Mouse (Mus musculus) G1E (cell line): Measurements from ENCODE around the gene Zc3h7a. TPM values are rescaled to one million over a fixed set of nuclear protein-coding genes. Genes with fewer than 3 reads are reported as not detected.
A peak's percentile ranks its signal among the peaks of the same experiment; 100 is the strongest.

Experiments
- ATAC-seq: 2 replicates; pipeline ENCODE4 v1.8.0; 2016; ENCODE audit warnings: mild to moderate bottlenecking; ENCODE audit not compliant: insufficient number of reproducible peaks, poor library complexity, low FRiP score, severe bottlenecking; ENCODE audit errors: extremely low read depth
- DNase-seq: peaks from one replicate; pipeline ENCODE4 v3.0.0; 2012; ENCODE audit warnings: low spot score
- H3K27me3 ChIP-seq: 2 replicates; pipeline ENCODE4 v1.6.1; 2012; ENCODE audit warnings: mild to moderate bottlenecking, low read length, inconsistent platforms; ENCODE audit not compliant: insufficient read depth
- H3K36me3 ChIP-seq: replicated peaks from 2 replicates; pipeline ENCODE3; 2012; ENCODE audit warnings: mild to moderate bottlenecking, inconsistent platforms
- H3K4me1 ChIP-seq: 2 replicates; pipeline ENCODE4 v1.6.1; 2012; ENCODE audit warnings: low read depth, low read length, inconsistent platforms, mixed read lengths; ENCODE audit not compliant: insufficient read depth
- H3K4me3 ChIP-seq: 2 replicates; pipeline ENCODE4 v1.5.1; 2012; ENCODE audit warnings: low read depth, mild to moderate bottlenecking, inconsistent platforms, low read length, moderate library complexity, mixed read lengths
- H3K9me3 ChIP-seq: replicated peaks from 2 replicates; pipeline ENCODE4 v1.6.1; 2012; ENCODE audit warnings: inconsistent platforms
- CTCF ChIP-seq: IDR thresholded peaks from 2 replicates; pipeline ENCODE4 v1.5.1; 2012; ENCODE audit warnings: low read depth, low read length, inconsistent platforms, mixed read lengths
- GATA1 ChIP-seq: IDR thresholded peaks from 2 replicates; pipeline ENCODE4 v1.6.1; 2012; ENCODE audit warnings: borderline replicate concordance, low read length, inconsistent platforms, mixed read lengths
- GATA2 ChIP-seq: IDR thresholded peaks from 2 replicates; pipeline ENCODE4 v1.6.1; 2012; ENCODE audit warnings: low read depth, low read length, inconsistent platforms, borderline replicate concordance
- POLR2AphosphoS5 ChIP-seq: IDR thresholded peaks from 2 replicates; pipeline ENCODE4 v1.6.1; 2012; ENCODE audit warnings: low read depth, low read length, inconsistent platforms; ENCODE audit not compliant: insufficient replicate concordance
- TAL1 ChIP-seq: conservative IDR thresholded peaks from 2 replicates; pipeline ENCODE4 v1.6.1; 2012; ENCODE audit warnings: low read depth, low read length, inconsistent platforms, mixed read lengths
- polyA plus RNA-seq: library from polyadenylated mRNA; stranded (reverse); fragments of >175 nt; gene quantifications from 2 replicates; pipeline ENCODE4 v1.2.3, GENCODE M21; 2012
- total RNA-seq, 2 experiments: library from RNA; stranded (forward) in 1 of 2; stranded (reverse) in 1 of 2; fragments of 200-1000 nt in 1 of 2; fragments of >200 nt in 1 of 2; fragmentation: Nextera tagmentation in 1 of 2; gene quantifications; 2 replicates each; pipeline ENCODE4 v1.2.3; 2014 to 2017

Gene Zc3h7a
- 270 and 306 TPM in 2 replicates for total RNA-seq (2014; fragmentation: Nextera tagmentation)
- 228 and 262 TPM in 2 replicates for total RNA-seq (2017)
- 9.1 and 12.0 TPM in 2 replicates for polyA plus RNA-seq

DNA sequence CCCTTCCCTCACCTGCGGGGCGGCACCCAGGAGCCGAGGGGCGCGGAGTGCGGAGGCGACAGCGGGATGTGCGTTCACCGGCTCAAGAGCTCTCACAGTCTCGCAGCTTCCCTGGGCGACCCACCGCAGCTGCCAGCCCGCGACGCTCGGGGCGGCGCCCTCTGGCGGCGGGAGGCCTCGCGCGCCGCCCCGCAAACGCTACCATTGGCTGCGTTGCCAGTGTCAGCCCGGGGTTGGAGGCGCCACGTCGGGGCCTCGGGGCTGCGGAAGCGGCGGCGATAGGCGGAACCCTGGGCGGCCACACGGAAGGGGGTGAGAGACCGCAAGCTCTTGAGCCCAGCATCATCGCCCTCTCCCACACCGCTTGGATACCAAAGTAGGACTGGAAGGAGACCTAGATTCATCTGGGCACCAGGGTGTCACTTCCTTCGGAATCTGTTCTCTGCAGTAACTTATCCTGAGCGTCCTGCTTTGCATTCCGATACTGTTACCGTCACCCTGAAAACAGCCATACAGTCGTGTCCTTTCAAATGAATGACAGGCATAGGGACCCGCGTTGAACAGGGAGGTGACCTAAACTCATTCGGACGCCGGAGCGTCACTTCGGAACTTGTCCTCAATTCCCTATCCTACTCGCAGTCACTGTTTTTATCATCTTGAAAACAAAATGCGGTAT, at the start of gene Zc3h7a:
Gene Zc3h7a, minus strand, starts transcription at position 186 of the 676 bp plus-strand sequence.
- Histone ChIP-seq H3K9me3 (peaks cover 6% of the 10 kb centered on the region), H3K4me3 (peak within 1 kb of the TSS; percentile 97), H3K27me3 (peaks cover 3% of the 10 kb centered on the region; the same call in 1 of the 2 replicates), H3K36me3 (peaks cover 25% of the 10 kb centered on the region), H3K4me1 (peaks cover 43% of the 10 kb centered on the region)
- TF ChIP-seq TAL1 (no peak), GATA1 (no peak), POLR2AphosphoS5 (no peak), CTCF (peak; percentile 57), GATA2 (no peak)
- ATAC-seq = peak; percentile 76
- DNase-seq = peak; percentile 86

DNA sequence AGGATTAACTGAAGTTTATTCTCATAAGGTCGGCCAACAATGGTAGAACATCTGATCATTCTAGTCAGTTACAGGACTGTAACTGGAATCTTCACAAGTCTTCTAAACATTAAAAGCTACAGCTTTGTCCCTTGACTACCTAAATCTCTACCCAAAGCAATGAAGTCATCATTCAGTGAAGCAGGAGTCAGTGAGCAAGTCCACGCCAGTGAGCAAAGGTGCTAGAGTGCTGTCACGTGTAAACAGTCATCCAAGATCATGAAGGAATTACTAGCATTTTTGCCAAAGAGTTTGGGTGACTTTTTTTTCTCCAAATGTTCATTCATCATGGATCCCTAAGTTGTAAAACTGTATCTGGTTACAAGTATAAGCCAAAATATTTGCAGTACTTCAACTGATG, 41.6 kb upstream of the Zc3h7a start:
- DNase-seq (no peak), ATAC-seq (no peak)
- Histone ChIP-seq H3K36me3 (peaks cover 88% of the 10 kb centered on the region), H3K4me1 (no peaks in the 10 kb centered on the region), H3K4me3 (no peak overlapping the region), H3K27me3 (no peaks in the 10 kb centered on the region), H3K9me3 (no peaks in the 10 kb centered on the region)
- TF ChIP-seq GATA1 (no peak), POLR2AphosphoS5 (no peak), TAL1 (no peak), GATA2 (no peak), CTCF (no peak)

- peaks cover 39% of the 10 kb centered on the region for H3K4me1 ChIP-seq
- H3K36me3 ChIP-seq = peaks cover 63% of the 10 kb centered on the region
- peak; percentile 21 for DNase-seq
- no peaks in the 10 kb centered on the region for H3K27me3 ChIP-seq
- peak overlapping the region; percentile 97 for H3K4me3 ChIP-seq
- no peaks in the 10 kb centered on the region for H3K9me3 ChIP-seq
- no peak for ATAC-seq
- TF ChIP-seq POLR2AphosphoS5 (no peak), CTCF (no peak), GATA2 (no peak)
These were observed 27.6 kb upstream of the Zc3h7a start for GRCm38 (mm10) chr16:11203600-11204390.

- TF ChIP-seq TAL1 (no peak), GATA2 (no peak), CTCF (no peak), GATA1 (no peak), POLR2AphosphoS5 (no peak; the same call in 1 of the 2 replicates)
- DNase-seq (peak; percentile 87), ATAC-seq (peak; percentile 92)
- H3K4me1 ChIP-seq = peaks cover 48% of the 10 kb centered on the region
- H3K4me3 ChIP-seq = peak within 1 kb of the TSS; percentile 97
- peaks cover 64% of the 10 kb centered on the region for H3K36me3 ChIP-seq
- no peaks in the 10 kb centered on the region for H3K9me3 ChIP-seq
- H3K27me3 ChIP-seq = no peaks in the 10 kb centered on the region
These were observed 26.7 kb upstream of the Zc3h7a start, which contains the start of gene Rsl1d1 for GRCm38 (mm10) chr16:11202571-11203554. Gene Rsl1d1 (minus strand): TSS chr16:11203331.

- H3K36me3 ChIP-seq = peaks cover 64% of the 10 kb centered on the region
- no peak for DNase-seq
- no peaks in the 10 kb centered on the region for H3K9me3 ChIP-seq
- peak overlapping the region; percentile 97 for H3K4me3 ChIP-seq
- ATAC-seq = no peak
- TF ChIP-seq GATA2 (no peak), POLR2AphosphoS5 (no peak), GATA1 (no peak), TAL1 (no peak), CTCF (no peak)
- peaks cover 55% of the 10 kb centered on the region for H3K4me1 ChIP-seq
- no peaks in the 10 kb centered on the region for H3K27me3 ChIP-seq
These were observed 25.7 kb upstream of the Zc3h7a start for GRCm38 (mm10) chr16:11201740-11202394.
